Mouse (Mus musculus) erythroblast, embryonic 14.5 days (primary cell): ENCODE data around the gene Tagln3. TPM values are rescaled to one million over a fixed set of nuclear protein-coding genes. Genes with fewer than 3 reads are reported as not detected.

Experiments used
- H3K27me3 ChIP-seq: 2 replicates; pipeline ENCODE4 v1.6.1; 2012; ENCODE audit warnings: inconsistent platforms; ENCODE audit not compliant: control insufficient read depth
- H3K36me3 ChIP-seq: 2 replicates; pipeline ENCODE4 v1.6.1; 2012; ENCODE audit warnings: mild to moderate bottlenecking, inconsistent platforms; ENCODE audit not compliant: control insufficient read depth
- H3K4me1 ChIP-seq: 2 replicates; pipeline ENCODE4 v1.6.1; 2012; ENCODE audit warnings: inconsistent platforms; ENCODE audit not compliant: control insufficient read depth
- H3K4me3 ChIP-seq: replicated peaks from 2 replicates; pipeline ENCODE3; 2012; ENCODE audit warnings: moderate library complexity, mild to moderate bottlenecking, inconsistent platforms
- H3K9me3 ChIP-seq: 2 replicates; pipeline ENCODE4 v1.6.1; 2012; ENCODE audit warnings: low read length, inconsistent platforms, mixed read lengths; ENCODE audit not compliant: control insufficient read depth
- GATA1 ChIP-seq: IDR thresholded peaks from 2 replicates; pipeline ENCODE4 v1.6.1; 2012; ENCODE audit warnings: low read length, inconsistent platforms, mixed read lengths
- TAL1 ChIP-seq: IDR thresholded peaks from 3 replicates; pipeline ENCODE4 v1.6.1; 2012; ENCODE audit warnings: low read length, inconsistent platforms, mixed read lengths
- polyA plus RNA-seq: library from polyadenylated mRNA; stranded (reverse); fragments of >175 nt; gene quantifications from 2 replicates; pipeline ENCODE4 v1.2.3, GENCODE M21; 2012

Gene Tagln3
- polyA plus RNA-seq, 1 experiment, result 0.03 TPM

DNA sequence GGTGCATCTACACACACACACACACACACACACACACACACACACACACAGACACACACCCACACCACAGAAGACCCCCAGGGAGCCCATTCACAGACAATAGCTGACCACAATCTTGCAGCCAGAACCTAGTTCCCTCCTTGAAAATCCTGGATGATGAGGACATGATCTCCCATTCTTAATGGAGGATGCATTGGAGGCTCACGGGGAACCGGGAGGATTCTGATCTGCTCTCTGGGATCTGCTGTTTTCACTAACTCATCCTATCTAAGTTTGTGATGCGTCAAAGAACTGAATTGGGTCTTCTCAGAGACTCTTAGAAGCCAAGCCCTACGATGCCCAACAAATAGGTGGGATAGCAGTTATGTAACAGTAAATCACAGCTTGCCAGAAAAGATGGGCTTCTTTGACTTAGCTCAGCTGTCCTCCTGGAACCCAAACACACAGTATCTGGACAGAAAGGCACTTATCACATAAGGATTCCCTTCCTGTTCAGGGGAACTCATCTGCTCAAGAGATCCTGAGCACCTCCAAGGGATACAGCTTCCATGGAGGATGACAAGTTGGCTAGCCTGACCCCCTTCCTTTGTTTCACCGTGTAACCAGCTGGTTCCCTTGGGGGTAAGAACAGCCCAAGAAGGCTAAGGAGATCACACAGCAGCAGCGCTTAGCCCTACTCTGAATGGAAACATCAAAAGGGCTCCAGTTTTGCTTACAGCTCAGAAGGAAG is 1.1 kb downstream of the Tagln3 start:
- no peaks in the 10 kb centered on the region for H3K4me1 ChIP-seq
- H3K27me3 ChIP-seq, result peaks cover 29% of the 10 kb centered on the region
- TF ChIP-seq TAL1 (no peak), GATA1 (no peak)
- H3K4me3 ChIP-seq, result no peak overlapping the region
- H3K9me3 ChIP-seq, result no peaks in the 10 kb centered on the region
- no peaks in the 10 kb centered on the region for H3K36me3 ChIP-seq

DNA sequence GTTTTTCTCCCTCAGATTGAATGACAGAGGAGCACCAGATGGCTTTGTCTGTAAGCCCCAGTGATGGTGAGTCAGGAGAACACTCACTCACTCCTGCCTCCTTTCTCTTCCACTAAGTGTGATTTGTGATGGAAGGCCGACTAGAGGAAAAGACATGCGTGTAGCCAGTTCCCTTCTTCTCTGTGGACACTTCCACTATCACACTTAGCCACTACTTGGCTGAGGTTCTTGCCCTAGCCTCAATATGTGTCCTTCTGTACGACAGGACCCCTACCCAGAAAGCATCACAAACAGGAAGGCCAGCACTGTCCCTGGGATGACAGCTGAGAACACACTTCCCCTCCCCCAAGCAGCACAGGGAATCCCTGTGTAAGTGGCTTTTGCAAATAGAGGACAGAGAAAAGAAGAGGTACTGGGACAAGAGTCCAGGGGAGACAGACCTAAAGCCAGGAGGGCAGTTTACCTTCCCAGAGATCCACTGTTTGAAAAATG is 1.9 kb downstream of the Tagln3 start:
- Histone ChIP-seq H3K4me3 (no peak overlapping the region), H3K4me1 (no peaks in the 10 kb centered on the region), H3K9me3 (no peaks in the 10 kb centered on the region), H3K36me3 (no peaks in the 10 kb centered on the region), H3K27me3 (peaks cover 29% of the 10 kb centered on the region)
- no peak for TF ChIP-seq GATA1
- TF ChIP-seq TAL1, result no peak

DNA sequence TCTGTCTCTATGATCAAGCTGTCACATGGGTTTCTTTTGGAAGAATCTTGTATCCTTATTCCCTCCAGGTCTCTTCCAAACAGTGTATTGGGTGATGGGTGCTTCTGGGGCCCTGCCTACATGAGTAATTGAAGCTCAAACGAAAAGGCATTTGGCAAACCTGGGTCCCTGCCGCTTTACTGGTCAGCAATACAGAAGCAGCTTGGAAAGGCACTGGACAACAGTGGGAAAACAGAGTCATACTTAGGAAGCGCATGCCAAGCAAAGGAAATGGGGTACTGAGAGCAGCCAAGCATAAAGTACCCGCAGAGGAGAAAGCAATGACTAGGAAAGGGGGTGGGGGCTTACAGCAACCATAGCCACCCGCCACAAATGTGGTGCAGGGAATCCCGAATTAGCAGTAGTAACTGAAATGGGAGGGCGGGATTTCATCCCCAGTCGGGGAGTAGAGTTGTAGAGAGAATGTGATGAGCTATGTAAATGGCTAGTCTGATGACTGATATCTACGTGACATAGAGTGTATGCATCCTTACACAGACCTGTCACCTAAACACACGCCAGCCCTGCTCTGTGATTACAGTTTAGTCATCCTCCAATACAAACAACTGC is 4.3 kb downstream of the Tagln3 start:
- no peak overlapping the region for H3K4me3 ChIP-seq
- no peaks in the 10 kb centered on the region for H3K9me3 ChIP-seq
- H3K36me3 ChIP-seq, result no peaks in the 10 kb centered on the region
- no peaks in the 10 kb centered on the region for H3K4me1 ChIP-seq
- TF ChIP-seq GATA1 (no peak), TAL1 (no peak)
- H3K27me3 ChIP-seq, result peaks cover 27% of the 10 kb centered on the region

DNA sequence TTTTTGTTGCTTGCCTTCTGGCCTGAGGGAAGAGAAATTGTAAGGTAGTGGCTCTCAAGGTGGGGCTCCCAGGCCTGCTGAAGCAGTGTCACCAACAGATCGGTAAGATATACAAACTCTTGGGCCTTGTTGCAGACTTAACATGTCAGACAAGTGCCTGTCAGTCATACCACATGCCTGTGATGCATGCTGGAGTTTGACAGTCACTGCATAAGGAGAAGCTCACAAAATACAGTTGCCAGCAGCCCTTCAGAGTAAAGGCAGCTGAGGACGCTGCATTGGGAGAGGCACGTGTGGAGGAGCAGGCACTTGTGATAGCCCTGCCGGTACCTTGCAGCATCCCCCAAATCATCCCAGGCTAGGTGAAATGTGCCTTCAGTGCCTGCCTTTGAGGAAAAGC is 6.1 kb downstream of the Tagln3 start:
- no peak for TF ChIP-seq TAL1
- TF ChIP-seq GATA1, result no peak
- Histone ChIP-seq H3K36me3 (no peaks in the 10 kb centered on the region), H3K4me3 (no peak overlapping the region), H3K27me3 (peaks cover 10% of the 10 kb centered on the region), H3K4me1 (no peaks in the 10 kb centered on the region), H3K9me3 (no peaks in the 10 kb centered on the region)

DNA sequence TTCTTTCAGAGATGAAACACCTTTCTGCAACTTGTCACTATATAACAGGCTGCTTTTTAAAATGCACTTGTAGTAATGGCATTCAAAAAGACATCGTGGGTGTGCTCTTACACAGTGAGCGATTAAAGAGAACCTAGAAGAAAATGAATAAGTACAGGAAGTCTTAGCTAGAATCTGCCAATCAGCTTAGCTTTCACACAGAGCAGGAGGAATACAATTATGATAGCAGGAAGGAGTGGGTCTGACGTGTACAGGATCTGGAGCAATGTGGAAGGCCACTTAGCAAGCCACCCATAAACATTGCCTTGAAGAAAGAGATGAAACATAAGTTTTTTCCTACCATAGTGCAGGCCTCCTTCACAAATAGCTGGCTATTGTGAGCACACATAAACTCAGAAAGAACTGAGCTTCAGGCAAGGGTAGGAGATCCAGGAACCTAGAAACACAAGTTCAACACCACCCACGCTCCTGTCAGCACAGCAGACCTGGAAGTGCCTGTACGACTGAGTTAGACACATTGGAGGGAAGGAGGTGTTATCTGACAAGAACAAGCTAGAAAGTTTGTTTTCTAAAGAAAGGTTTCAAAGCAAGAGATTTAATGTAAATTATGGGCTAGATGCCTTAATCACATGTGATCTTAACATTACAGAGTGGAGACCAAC is 9.8 kb downstream of the Tagln3 start:
- no peak overlapping the region for H3K4me3 ChIP-seq
- H3K27me3 ChIP-seq, result no peaks in the 10 kb centered on the region
- no peaks in the 10 kb centered on the region for H3K9me3 ChIP-seq
- TF ChIP-seq GATA1, result no peak
- TF ChIP-seq TAL1, result no peak
- no peaks in the 10 kb centered on the region for H3K4me1 ChIP-seq
- H3K36me3 ChIP-seq, result no peaks in the 10 kb centered on the region

DNA sequence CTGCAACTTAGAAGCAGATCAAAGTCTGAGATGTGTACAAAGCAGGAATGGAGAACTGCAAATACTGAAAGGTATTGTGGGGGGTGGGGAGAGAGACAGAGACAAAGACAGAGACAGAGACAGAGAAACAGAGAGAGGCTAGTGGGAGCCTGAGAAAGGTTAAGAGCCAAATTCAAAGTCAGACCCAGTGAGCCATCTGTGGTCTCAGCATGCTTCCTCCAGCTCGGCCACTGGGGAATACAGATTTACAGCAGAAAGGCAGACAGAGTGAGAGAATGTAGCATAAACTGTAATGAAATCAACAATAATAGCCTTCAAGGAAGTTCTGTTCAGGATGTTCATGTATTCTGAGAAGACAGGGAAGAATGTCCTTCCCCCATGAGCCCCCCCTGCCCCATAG is 10.5 kb downstream of the Tagln3 start:
- H3K9me3 ChIP-seq, result no peaks in the 10 kb centered on the region
- no peaks in the 10 kb centered on the region for H3K27me3 ChIP-seq
- no peaks in the 10 kb centered on the region for H3K36me3 ChIP-seq
- no peak overlapping the region for H3K4me3 ChIP-seq
- no peak for TF ChIP-seq TAL1
- no peak for TF ChIP-seq GATA1
- H3K4me1 ChIP-seq, result no peaks in the 10 kb centered on the region

DNA sequence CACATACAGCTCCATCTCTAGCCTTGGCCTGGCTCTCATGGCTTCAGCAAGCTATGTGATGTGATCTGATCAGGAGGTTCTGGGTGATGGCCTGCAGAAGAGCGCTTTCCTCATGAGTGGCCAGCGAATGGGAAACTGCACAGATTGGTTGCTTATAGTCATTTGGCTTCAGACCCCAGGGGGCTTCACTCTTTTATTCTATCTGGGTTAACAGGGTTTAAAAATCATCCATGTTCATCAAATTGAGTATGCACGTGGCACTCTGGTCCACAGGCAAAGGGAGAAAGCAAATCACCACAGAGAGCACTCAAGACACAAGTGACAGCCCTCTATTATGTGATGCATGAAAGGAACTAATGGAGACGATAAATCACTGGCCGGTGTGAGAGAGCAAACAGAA is 11.1 kb downstream of the Tagln3 start:
- H3K4me1 ChIP-seq, result no peaks in the 10 kb centered on the region

DNA sequence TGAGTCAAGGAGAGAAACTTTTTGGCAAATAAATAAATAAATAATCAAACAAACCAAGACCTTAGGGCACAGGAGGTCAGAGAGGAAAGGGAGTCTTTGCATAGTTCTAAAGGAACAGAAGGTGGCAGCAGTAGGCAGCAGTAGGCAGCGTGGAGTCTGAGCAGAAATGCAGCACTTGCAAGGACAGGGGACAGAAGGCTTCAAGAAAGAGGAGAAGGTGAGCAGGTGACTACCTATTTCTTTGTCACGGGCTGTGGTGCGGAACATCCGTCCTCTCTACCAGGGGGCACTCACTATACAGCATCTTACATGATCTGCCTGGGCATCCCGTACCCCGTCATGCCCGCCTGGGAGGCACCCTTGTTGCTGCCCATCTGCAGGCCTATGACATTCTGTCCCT is 13.1 kb downstream of the Tagln3 start:
- TF ChIP-seq TAL1 (no peak), GATA1 (no peak)
- Histone ChIP-seq H3K4me3 (no peak overlapping the region), H3K27me3 (no peaks in the 10 kb centered on the region), H3K9me3 (no peaks in the 10 kb centered on the region), H3K4me1 (no peaks in the 10 kb centered on the region), H3K36me3 (no peaks in the 10 kb centered on the region)

More for the DNA sequence above, 11.1 kb downstream of the Tagln3 start:
- Histone ChIP-seq H3K36me3 (no peaks in the 10 kb centered on the region), H3K4me3 (no peak overlapping the region), H3K27me3 (no peaks in the 10 kb centered on the region), H3K9me3 (no peaks in the 10 kb centered on the region)
- TF ChIP-seq GATA1 (no peak), TAL1 (no peak)

DNA sequence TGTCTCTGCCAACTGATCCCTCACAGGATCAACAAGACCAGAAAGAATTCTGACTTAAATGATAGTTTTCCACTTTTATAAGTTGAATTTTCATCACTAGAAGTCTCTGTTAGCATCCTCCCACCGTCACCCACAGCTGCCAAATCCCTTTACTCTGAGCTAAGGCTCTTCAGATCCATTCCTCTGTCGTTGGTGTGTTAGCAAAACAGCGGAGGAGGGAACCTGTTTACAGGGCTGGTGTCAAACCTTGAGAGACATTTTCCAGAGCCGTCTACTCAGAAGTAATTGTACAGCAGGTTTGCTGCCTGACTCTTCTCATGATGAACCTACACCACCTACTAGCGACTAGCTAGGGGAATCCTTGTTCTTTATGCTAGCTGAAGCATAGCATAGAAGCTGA is 25.1 kb downstream of the Tagln3 start:
- no peaks in the 10 kb centered on the region for H3K9me3 ChIP-seq
- TF ChIP-seq GATA1 (no peak), TAL1 (no peak)
- no peaks in the 10 kb centered on the region for H3K27me3 ChIP-seq
- H3K4me3 ChIP-seq, result no peak overlapping the region
- H3K36me3 ChIP-seq, result no peaks in the 10 kb centered on the region
- no peaks in the 10 kb centered on the region for H3K4me1 ChIP-seq
